Mouse (Mus musculus) testis, adult 10 weeks (tissue): ENCODE data around the gene Lrp11. TPM values are rescaled to one million over a fixed set of nuclear protein-coding genes. Genes with fewer than 3 reads are reported as not detected.

Experiments
- polyA plus RNA-seq: library from polyadenylated mRNA; stranded (reverse); fragments of 350-450 nt; fragmentation: Illumina TruSeq; extraction: RNeasy Lipid Tissue Mini Kit (QIAGEN cat#74804); gene quantifications from one replicate; pipeline ENCODE4 v1.2.3, GENCODE M21; 2014; ENCODE audit warnings: low read depth, low replicate concordance

The Lrp11 gene
- polyA plus RNA-seq: 7.2 TPM

DNA sequence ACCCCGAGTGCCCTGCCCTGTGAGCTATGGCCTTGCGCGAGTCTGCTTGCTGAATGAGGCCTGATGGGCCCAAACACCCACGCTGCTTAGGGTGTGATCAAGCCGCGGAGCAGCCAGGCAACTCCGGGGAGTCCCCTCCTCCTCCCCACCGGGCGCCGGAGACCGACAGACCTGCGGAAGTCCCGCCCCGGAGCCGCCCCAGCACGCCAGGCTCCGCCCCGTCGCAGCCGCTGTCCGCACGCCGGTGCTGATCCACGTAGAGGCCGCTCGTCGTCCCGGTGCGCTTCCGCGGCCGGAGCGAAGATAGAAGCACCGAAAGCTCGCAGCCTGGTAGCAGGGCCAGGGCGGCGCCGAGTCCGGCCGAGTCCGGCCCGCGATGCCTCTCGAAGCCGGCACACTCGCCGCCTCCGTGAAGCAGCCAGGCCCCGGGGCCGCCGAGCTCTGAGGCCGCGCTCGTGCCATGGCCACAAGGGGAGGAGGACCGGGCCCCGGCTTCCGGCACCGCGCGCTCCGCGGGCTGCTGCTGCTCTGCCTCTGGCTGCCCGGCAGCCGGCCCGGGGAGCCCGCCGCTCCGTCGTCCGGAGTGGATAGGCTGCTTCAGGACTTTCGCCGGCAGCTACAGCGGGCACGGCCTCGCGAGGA is at the start of gene Lrp11:
Gene Lrp11, plus strand, starts transcription at position 209 of the 642 bp plus-strand sequence.

DNA sequence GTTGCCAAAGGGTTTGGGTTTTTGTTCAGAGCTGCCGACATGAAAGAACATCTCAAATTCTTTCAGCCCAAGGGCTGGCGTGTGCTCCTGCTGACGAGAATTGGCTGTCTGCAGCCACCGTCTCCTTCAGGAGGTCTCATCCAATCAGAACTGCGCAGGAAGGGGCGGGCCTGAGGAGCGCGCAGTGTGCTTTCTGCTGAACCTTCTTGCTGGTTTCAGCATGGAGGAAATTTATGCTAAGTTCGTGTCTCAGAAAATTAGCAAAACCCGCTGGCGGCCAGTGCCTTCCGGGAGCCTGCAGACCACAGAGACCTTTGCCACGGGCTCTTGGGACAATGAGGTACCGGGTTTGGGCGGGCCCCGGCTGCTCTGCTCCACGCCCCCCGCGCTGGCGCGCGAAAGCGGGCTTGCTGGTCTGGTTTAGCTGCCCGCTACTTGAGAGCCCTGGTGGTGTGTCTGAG is 77.8 kb downstream of the Lrp11 start, which contains the start of gene Nup43:
Gene Nup43, plus strand, starts transcription at position 162 of the 461 bp plus-strand sequence.

Other genes with a start within 250 kb of the Lrp11 start
- 3.3 TPM for gene Ulbp1, start 116.2 kb upstream of the Lrp11 start, polyA plus RNA-seq
- 46.8 TPM for gene Nup43, start 77.7 kb downstream of the Lrp11 start, polyA plus RNA-seq
- gene Pcmt1, start 91.3 kb downstream of the Lrp11 start, polyA plus RNA-seq: 262 TPM
- gene Lats1, start 91.4 kb downstream of the Lrp11 start, polyA plus RNA-seq: 26.4 TPM
- 31.2 TPM for gene Katna1, start 136.2 kb downstream of the Lrp11 start, polyA plus RNA-seq
- gene Ginm1, start 203.0 kb downstream of the Lrp11 start, polyA plus RNA-seq: 97.7 TPM
- 59.3 TPM for gene Ppil4, start 203.1 kb downstream of the Lrp11 start, polyA plus RNA-seq
- 0.10 TPM for gene Zc3h12d, start 242.7 kb downstream of the Lrp11 start, polyA plus RNA-seq